Mouse (Mus musculus) 3T3-L1 (cell line): ENCODE results near the gene Sik1.

Experiments
- DNase-seq: peaks from one replicate; pipeline ENCODE4 v3.0.0-alpha.2; 2015; ENCODE audit warnings: low read depth, low spot score

The Sik1 gene

DNA sequence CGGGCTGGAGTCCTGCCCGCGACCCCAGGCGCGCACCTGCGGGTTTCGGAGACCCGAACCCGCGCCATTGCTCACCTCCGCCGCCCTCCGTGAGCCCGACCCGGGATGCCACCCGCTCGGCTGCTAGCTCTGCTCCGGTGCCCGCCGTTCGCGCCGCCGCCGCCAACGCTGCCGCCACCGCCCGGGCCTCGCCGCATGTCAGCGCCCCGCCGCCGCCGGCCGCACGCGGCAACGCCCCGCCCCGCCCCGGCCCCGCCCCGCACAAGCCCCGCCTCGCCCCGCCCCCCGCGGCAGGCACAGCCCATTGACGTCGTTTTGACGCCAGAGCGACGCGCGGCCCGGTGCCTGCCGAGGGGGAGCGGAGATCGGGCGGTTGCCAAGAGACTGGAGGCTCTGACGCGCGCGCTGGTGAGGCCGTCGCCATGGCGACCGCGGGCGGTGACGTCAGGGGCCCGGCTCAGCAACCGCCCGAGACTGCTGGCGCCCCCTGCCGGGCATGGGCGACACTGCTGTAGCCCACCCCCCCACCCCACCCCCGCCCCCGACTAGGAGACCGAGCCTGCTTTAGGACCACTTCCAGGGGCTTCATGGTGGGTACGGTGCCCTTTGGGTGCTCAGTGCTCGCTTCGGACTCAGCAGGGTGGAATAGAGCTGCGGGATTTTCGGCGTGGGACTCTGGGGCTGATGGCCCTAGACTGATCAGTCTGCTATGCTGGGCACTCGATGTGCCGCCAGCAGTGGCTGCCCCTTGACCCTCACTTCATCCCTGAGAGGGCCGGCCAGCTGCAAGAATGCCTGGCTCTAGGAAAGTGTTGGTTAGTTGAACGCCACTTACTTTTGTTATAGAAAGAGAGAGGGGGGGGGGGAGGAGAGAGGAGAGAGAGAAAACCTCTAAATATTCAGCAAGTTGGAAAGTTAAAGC lies at the start of gene Sik1:
Sik1 (minus strand) TSS at position 208 of the 922 bp plus-strand sequence.
- peak; percentile 97 for DNase-seq

DNA sequence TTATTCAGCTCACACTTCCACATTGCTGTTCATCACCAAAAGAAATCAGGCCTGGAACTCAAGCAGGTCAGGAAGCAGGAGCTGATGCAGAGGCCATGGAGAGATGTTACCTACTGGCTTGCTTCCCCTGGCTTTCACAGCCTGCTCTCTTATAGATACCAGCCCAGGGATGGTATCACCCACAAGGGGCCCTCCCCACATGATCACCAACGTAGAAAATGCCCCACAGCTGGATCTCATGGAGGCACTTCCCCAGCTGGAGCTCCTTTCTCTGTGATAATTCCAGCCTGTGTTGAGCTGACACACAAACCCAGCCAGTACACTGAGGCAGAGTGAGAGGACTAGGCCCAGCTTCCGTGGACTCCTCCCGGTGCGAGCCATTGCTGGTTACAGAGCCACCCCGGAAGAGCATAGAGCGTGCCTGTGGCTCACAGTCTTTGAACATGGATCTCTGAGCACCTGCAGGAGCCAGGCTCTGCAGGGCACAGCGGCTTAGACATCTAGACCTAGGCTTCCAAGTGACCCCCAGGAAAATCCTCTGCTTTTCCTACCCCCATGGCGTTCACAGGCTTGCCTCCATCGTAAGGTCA lies 49.7 kb upstream of the Sik1 start:
- no peak for DNase-seq

DNA sequence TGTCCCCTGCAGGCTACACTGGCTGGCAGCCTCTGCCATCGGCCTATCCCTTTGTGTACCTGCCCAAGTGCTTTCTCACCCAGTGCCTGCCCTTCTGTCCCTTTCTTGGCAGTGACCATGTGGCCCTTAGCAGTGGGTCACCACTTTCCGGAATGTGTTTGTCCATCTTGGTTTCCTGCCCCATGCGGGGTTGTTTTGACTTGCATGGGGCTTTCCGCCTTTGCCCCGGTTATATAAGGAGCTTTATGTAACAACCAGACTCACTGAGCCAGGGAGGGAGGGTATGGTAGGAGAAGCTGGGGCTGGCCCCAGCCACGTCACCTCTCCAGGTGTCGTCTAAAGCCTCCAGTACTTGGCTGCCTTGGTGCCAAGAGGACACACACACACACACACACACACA lies 48.4 kb upstream of the Sik1 start:
- no peak for DNase-seq

DNA sequence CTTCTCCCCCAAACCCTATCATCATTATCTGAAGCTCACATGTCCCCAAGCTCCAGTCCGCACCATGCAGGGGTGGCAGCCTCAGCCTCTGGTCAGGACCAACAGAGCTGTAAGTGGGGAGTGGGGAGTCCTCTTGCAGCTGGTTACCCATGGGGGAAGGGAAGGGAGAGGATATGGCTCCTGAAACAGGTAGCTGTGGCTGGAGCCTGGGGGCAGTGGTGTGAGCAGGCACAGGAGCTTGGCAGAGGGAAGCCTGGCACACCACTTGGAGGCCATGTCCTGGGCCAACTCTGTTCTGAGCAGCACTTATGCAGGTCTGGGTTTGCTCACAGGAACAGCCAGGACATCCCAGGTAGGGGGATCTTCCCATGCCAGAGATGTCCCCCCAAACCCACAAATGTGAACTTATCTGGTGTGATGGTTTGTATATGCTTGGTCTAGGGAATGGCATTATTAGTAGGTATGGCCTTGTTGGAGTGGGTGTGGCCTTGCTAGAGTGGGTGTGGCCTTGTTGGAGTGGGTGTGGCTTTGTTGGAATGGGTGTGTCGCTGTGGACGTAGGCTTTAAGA lies 47.1 kb upstream of the Sik1 start:
- no peak for DNase-seq

DNA sequence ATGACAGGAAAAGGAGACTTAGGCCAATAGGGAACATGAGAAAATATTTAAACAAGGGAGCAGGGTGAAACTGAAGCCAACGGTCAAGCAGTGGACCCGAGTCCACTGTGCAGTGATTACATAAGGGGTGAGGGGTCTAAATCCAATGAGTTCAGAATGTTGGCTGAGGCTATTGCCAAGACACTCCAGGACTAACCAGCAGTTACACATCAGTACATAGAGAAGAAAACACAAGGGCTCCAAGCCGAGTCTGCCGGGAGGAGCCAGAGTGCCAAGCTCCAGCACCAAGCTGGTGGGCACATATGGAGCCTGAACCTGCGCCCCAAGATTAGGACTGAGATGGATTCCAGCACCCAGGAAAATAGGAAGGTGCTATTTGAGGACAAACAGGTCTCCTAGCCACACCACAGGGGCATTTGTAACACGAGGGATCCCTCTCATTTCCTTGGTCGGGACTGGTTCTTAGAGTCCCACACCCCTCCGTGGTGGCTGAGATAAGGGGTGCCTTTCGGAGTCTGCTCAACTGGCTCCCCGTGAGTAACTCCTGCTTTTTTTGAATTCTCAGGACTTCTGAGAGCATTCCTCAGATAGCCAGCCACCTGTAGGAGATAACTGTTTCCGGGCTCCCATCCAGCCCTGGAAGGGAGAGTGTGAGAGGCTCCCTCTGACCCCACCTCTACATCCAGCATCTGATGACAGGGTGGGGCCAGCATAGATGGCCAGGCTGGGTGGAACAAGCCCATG lies 46.0 kb upstream of the Sik1 start:
- peak; percentile 67 for DNase-seq

DNA sequence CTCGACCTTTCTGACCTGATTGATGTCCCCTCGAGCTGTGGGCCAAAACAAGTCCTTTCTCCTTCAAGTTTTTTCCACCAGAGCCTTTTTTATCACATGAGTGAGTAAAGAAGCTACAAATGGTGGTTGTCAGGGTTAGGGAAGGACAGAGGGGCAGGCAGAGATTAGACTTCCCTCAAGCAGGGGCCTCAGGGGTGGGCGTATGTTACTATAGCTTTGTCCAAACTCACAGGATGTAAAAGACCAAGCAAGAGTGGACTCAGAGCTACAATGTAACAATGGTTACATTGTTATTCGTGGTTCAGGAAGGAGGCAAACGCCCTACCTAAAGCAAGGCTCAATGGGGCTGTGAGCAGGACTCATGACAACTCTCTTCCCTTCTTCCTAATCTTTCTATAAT lies 43.3 kb upstream of the Sik1 start:
- DNase-seq = no peak

DNA sequence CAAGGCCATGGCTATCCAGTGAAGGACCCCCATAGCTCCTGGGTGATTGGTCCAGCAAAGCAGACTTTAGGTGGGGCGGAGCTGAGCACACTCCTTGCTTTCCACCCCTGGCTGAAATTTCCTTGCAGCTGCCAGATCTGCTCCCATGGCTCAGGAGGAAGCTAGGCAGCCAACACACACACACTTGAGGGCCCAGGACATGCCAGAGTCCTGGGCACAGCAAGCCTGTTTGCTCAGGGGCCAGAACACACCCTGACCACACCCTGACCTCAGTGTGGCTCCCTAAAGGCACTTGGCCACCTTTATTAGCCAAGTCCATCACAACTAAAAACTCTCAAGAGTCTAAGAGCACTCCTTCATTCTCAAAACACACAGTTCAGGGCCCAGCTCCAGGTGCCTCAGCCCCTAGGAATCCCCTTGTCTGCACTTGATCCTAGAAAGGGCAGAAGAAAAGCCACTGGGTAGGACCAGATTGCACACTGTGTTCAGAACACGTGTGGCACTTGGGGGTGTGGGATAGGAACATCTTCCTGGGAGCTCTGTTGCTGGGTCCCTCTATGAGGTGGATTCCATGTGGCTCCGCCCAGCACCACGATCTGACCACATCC lies 41.7 kb upstream of the Sik1 start:
- DNase-seq = peak; percentile 49

DNA sequence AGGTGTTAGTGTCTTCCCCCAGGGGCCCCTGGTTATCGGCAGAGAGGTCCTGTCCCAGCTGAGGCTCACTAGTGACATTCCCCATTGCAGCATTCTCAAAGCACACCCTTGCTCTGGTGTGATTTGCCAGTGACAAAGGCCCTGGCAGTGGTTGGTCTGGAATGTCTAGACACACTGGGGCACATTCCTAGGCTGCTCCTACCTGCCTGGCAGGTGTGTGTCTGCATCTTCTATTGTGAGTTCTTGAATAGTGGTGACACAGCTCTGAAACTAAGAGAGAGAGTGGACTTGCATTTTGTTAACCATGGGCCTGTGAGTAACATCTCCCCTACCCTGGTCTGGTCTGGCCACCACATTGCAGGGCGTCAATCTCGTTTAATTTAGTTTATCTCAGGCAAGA lies 41.1 kb upstream of the Sik1 start:
- no peak for DNase-seq

DNA sequence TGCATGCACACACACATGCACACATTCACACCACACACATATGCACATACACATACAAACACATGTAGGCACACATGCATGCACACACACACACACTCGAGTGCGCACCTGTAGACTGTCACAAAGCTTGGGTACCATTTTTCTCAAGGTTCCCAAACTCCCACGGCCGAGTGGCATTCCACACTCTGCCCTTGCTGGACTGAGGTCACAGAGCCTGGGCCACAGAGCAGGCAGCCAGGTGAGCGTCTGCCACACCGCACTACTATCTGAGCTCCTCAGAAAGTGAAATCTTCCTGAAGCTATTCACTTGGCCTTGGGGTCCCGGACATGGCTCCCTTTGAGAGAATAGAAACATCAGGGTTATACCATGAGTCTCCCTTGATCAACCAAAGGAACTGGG lies 40.7 kb upstream of the Sik1 start:
- DNase-seq = no peak

DNA sequence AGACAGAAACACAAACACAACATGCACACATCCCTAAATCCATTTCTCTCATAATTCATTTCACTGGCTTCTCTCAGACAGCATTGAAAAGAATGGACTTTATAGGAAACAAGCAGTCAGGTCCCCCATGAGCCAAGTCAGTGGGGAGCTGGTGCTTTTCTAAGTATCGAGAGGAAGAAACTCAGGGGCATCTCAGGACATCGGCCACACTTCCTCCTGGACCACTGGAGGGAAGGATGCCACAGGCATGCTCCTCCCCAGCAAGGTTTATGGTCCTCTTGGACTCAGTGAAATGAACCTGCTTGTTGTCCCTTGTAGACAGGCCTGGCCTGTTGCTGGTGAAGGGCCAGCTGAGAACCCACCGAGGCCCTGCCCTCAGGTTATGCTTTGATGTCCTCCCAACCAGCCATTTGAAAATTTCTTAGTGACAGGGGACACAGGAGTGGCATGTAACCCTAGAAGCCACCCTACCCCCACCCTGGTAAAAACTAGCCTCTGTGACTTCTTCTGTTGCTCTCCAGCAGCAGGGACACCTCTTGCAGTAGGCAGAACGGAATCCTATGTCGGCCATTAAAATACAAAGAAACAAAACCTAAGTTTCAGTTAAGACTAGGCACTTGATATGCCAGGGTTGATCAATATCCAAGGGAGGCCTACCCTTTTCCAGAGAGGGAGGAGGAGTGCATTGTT lies 37.9 kb upstream of the Sik1 start:
- no peak for DNase-seq

DNA sequence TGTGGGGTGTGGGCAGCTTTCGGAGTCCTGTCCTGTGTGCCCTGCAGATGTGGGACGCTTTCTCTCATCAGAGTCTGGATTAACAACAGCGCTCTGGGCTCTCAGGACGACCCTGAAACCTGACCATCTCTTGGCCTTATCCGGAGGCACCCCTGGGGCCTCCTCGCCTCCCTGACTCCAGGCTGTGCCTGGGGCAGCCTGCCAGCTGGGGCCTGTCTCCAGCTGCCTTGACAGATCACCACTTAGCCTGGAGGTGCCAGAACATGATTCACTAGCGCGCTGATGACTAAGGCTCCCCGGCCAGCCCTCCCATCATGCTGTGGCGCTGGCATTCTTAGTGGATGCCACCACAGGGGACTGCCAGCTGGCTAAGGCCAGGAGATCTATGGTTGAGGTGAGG lies 37.1 kb upstream of the Sik1 start:
- peak; percentile 99 for DNase-seq

DNA sequence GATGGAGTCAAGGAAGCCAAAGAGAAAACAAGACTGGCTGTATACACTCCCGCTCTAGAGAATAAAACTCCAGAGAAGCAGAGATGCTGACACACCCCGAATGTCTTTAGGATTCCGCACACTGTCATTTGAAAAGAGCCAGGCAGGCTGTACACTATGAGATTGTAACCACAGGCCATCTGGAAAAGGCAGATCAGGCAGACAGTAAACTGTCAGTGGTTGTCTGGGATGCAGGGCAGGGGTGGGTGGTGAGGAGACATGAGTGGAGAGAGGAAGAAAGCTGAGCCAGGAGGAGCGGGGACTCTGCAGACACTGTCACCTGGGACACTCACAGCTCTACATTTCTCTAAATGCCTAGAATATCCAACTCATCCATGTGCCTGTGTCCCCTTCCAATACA lies 36.3 kb upstream of the Sik1 start:
- DNase-seq = peak; percentile 66

DNA sequence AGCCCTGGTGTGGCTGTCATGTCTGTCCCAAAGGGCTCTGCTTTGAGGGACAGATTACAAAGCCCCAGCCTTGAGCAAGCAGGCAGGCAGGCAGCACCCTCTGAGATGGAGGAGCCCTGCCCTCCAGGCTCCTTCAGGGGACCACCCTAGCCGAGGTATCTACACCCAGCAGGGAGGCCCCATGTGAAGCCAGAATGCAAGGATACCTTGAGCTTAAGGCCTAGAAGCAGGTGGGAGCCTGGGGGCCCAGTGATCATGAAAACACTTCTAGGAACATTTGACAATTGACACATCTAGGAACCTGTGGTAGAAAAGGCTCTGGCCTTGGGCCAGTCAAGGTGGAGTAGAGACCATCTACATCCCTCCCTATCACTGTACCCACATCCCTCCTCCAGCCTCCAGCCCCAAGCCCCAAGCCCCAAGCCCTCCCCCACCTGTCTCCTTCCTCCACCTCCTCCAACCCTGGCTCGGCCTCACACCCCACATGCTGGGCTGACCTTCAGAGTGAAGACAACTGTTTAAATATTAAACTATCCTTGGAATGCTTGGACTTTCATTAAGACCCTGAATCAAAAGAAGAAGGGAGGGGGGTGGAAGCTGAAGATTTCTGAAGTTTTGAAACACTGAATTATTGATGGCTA lies 34.8 kb upstream of the Sik1 start:
- DNase-seq = no peak

DNA sequence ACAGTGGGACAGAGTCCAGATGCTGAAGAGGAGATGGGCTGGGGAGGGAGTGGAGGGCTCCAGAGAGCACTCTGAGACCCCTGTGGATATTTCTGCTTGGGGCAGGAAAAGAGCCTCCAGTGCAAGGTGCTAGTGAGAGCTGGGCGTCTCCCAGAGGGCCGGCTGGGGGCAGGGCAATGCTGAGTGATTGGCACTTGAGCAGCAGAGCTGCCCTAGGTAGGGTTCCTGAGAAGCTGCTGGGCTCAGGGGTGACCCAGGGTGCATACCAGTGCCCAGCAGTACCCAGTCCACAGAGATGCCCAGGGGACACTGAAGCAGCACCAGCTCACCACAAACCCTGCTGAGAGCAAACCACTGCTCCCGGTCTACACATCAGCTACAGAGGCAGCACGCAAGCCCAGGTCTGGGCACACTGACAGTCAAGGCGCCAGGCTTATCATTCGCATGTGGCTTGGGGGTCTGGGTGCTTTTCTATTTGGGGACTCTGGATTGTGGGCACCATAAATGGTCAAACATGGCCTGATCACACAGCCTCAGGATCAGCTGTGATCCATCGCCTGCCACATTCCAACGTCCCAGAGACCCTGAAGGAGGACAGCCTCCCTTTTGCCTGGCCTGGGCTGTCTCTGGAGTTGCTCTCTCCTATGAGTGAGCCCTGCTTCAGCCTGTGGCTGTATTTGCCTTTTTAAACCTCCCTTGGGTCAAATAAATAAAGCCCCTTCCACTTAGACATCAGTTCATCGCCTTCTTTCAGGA lies 34.0 kb upstream of the Sik1 start:
- no peak for DNase-seq

DNA sequence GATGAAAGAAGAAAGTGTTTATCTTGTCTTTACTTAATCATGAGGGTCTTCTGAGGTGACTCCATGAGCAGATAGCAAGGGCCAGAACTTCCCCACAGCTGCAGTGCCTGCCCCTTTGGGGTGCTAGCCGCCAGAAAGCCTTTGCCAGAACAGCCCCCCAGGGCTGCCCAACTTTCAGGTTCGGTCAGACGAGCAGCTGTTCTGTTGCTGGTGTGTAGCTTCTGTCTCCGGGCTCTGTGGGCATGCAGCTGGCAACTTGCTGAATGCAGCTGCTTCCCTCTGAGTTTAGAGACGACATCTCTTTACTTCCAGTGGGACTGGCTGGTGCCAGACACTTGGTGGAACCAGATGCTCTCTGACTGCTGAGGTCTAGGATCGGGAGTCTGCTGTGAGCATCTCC lies 32.9 kb upstream of the Sik1 start:
- no peak for DNase-seq

DNA sequence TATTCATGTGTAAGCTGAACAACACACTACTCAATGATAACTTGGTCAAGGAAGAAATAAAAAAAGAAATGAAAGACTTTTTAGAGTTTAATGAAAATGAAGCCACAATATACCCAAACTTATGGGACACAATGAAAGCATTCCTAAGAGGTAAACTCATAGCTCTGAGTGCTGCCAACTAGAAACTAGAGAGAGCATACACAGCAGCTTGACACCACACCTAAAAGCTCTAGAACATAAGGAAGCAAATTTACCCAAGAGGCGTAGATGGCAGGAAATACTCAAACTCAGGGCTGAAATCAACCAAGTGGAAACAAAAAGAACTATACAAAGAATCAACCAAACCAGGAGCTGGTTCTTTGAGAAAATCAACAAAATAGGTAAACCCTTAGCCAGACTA lies 29.1 kb upstream of the Sik1 start:
- peak; percentile 37 for DNase-seq

DNA sequence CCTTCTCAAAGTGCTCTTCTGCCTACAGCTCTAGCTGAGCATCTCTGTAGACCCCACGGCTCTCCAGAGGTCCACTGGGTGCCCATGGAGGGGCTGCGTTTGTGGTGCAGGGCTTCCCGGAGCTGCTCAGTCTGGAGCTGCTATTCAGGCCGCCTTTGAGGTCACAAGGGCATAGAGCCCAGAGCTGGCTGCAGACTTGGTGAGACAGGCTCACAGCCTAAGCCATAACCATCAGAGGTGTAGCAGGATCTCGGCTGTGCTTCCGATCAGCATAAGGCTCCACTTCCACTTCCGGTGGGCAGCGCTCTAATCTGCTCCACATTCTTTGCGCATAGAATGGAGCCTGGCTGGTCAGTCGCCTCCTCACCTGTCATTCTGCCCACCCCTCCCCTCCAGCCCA lies 23.8 kb upstream of the Sik1 start:
- DNase-seq = no peak

DNA sequence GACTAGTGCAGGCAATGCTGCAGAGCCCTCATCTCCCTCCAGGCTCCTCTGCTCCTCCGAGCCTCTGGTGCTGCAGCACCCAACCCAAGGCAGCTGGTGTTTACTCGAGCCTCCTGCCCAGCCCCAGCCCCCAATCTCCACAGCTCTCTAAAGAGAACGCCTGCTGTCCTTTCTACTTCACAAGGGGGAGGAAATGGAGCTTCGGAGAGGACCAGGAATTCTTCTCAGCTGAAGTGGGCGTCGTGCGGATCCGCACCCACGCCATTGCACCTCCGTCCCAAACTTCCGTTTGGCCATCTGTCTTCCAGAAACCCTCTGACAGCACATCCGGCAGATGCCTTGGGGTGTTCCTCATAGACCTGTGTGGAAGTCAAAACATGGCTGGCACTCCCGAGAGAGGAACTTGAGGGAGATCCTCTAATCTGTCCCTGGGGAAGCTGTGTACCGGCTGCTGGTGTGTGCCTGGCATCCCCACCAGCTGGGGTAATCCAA lies 22.1 kb upstream of the Sik1 start:
- no peak for DNase-seq

DNA sequence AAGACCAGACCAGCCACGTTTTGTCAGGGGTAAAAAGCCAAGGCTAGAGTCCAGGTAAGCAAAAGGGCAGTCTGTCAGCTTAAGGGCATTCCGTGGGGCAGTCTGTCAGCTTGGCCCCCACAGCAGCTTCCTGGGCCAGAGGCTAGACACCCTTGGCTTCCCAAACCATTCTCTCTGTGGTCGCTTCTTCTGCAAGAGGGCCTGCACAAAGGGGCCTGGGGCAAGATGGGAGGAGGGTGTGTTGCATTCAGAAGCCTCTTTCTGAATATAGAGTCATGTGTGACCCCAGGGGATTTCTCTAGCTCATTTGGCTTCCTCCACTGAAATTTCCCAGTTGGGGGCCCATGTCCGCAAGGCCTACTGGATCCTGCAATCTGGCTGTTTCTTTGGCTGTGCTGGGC lies 21.6 kb upstream of the Sik1 start:
- no peak for DNase-seq

DNA sequence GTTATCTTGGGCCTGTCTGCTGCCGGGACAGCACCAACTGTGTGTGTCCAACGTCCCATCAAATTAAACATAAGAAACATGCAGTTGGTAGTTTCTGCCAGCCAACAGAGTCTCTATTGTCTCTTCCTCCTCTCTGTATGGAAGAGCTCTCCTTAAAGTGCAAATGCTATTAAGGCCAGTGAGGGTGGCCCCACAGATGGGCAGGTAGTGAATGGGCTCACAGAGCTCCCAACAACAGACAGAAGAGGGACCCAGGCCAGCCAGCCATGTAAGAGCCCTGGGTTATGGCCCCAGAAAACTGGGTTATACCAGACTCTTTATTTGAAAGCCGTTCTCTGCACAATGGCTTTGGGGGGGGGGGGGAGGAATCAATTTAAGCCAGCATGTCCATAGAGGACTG lies 21.2 kb upstream of the Sik1 start:
- DNase-seq = no peak
